Mouse (Mus musculus): ENCODE data around the gene Rbm41. TPM values are rescaled to one million over a fixed set of nuclear protein-coding genes. Genes with fewer than 3 reads are reported as not detected.

The Rbm41 gene
- total and polyA plus RNA-seq, 2 experiments from 2014 or later, result 2.4 to 12.8 TPM

DNA sequence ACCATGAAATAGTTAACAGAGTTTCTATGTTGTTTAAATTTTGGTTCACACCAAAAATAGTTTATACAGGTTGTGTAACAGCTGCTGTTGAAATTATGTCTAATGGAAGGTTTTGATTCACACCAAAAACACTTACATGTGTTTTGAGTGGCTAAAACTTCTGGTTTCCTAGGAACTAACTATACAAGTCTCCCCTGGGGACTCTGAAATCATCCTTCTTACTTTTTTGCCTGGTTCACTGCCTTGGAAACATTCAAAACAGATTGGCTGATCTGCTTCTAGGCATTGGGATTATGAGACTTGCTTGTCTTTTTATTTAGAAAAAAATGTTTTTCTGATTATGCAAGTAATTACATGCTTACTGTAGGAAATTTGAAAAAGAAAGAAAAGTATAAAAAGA, 115.2 kb downstream of the Rbm41 start:
- no peak for ATAC-seq
- no peak for TF ChIP-seq CTCF (IDR thresholded peaks at IDR 0.05; ENCODE audit: low read depth)
- H3K4me3 ChIP-seq (ENCODE audit: low read depth, low read length), result no peak overlapping the region

GRCm38 (mm10) chrX:139877936-139878335, 120.5 kb downstream of the Rbm41 start:
- ATAC-seq, result no peak
- Histone ChIP-seq H3K27me3 (ENCODE audit: insufficient read depth, low read length) (no peaks in the 10 kb centered on the region), H3K27ac (ENCODE audit: low read depth, low read length) (no peak overlapping the region), H3K9ac (no peak overlapping the region), H3K9me3 (ENCODE audit: low read length) (no peaks in the 10 kb centered on the region), H3K36me3 (ENCODE audit: insufficient read depth) (no peaks in the 10 kb centered on the region), H3K4me1 (ENCODE audit: insufficient read depth) (no peaks in the 10 kb centered on the region), H3K4me3 (ENCODE audit: low read depth, low read length) (no peak overlapping the region), H3K4me2 (ENCODE audit: low read depth) (no peak overlapping the region)
- 34% methylated on average over 3 of the region's 3 CpGs for WGBS
- TF ChIP-seq CTCF (IDR thresholded peaks at IDR 0.05; ENCODE audit: low read depth), result no peak
- no peak for DNase-seq

More for the DNA sequence above, 115.2 kb downstream of the Rbm41 start:
- no peak for DNase-seq
- no peak overlapping the region for H3K4me2 ChIP-seq (ENCODE audit: low read depth)
- H3K27me3 ChIP-seq (ENCODE audit: insufficient read depth, low read length), result no peaks in the 10 kb centered on the region
- no peaks in the 10 kb centered on the region for H3K4me1 ChIP-seq (ENCODE audit: insufficient read depth)
- H3K27ac ChIP-seq (ENCODE audit: low read depth, low read length), result no peak overlapping the region
- no peak overlapping the region for H3K9ac ChIP-seq
- H3K9me3 ChIP-seq (ENCODE audit: low read length), result no peaks in the 10 kb centered on the region
- no peaks in the 10 kb centered on the region for H3K36me3 ChIP-seq (ENCODE audit: insufficient read depth)

GRCm38 (mm10) chrX:139877105-139877504, 121.3 kb downstream of the Rbm41 start:
- WGBS, result 90% methylated on average over 7 of the region's 7 CpGs
- DNase-seq (no peak), ATAC-seq (no peak)

DNA sequence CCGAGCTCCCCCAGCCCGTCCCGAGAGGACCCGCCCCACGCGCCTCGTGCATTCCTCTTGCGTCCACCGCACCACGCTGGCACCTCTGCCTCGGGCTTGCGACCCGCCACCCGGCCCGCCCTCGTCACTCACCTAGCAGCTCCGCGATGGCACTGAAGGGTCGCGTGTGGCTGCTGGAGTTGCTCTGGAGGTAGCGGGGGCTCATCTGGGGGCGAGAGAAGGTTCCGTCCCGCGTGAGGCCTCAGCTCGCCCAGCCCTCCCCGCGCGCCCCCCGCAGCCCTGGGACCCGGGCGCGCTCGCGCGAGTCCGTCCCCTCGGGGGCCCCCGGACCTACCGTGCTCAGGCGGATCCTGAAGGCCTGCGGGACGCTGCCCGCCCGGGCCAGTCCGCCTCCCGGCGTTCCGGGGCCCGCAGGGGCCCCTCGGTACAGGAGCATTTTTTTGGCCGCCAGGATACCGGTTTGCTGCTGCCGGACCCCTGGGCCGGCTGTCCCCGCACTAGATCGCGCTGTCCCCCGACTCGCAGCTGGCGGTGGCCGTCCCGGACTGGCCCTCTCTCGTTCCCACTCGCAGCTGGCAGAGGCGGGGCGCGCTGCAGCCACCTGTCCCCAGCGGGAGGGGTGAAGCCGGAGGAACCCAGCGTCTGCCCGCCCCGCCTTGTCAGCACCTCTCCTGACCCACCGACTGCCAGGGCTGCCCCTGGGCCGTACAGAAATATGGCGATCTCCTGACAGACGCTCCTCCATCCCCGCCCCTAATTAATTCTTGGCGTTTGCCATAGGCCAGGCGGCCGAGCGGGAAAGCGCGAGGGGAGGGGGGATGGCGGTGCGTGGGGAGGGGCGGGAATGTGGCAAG, 127.2 kb downstream of the Rbm41 start, which contains the start of gene Morc4:
Morc4 (minus strand) TSS at position 740 of the 854 bp plus-strand sequence.
- no peaks in the 10 kb centered on the region for H3K4me1 ChIP-seq (ENCODE audit: insufficient read depth)
- peak; percentile 88 for ATAC-seq
- peak within 1 kb of the TSS; percentile 56 for H3K9ac ChIP-seq

More at GRCm38 (mm10) chrX:139877105-139877504, 121.3 kb downstream of the Rbm41 start:
- Histone ChIP-seq H3K36me3 (ENCODE audit: insufficient read depth) (no peaks in the 10 kb centered on the region), H3K4me3 (ENCODE audit: low read depth, low read length) (no peak overlapping the region), H3K9ac (no peak overlapping the region), H3K27ac (ENCODE audit: low read depth, low read length) (no peak overlapping the region), H3K9me3 (ENCODE audit: low read length) (no peaks in the 10 kb centered on the region), H3K27me3 (ENCODE audit: insufficient read depth, low read length) (no peaks in the 10 kb centered on the region), H3K4me1 (ENCODE audit: insufficient read depth) (no peaks in the 10 kb centered on the region), H3K4me2 (ENCODE audit: low read depth) (no peak overlapping the region)
- no peak for TF ChIP-seq CTCF (IDR thresholded peaks at IDR 0.05; ENCODE audit: low read depth)

DNA sequence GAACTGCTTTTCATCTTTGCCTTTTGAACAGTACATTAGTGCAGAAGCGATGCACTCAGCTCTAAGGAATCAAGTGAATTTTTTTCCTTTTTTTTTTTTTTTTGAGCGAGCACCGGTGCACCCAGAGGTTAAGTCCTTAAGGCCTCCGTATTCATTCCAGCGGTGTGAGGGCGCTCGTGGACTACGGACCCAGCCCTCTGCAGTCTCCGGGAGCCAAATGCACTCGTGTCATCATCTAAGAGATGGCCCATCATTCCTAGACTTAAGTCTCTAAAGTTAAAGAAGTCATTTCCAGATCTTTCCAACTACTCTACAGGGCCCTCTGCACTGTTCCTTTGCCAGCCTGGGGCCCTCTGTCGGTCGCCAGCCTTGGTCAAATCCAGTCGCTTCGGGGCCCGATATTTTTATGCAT, 128.1 kb downstream of the Rbm41 start:
- Histone ChIP-seq H3K9ac (no peak overlapping the region), H3K4me3 (ENCODE audit: low read depth, low read length) (peak overlapping the region; percentile 53), H3K4me1 (ENCODE audit: insufficient read depth) (no peaks in the 10 kb centered on the region), H3K36me3 (ENCODE audit: insufficient read depth) (no peaks in the 10 kb centered on the region), H3K27me3 (ENCODE audit: insufficient read depth, low read length) (no peaks in the 10 kb centered on the region), H3K27ac (ENCODE audit: low read depth, low read length) (no peak overlapping the region), H3K4me2 (ENCODE audit: low read depth) (peak overlapping the region; percentile 69), H3K9me3 (ENCODE audit: low read length) (no peaks in the 10 kb centered on the region)
- WGBS, result 21% methylated on average over 15 of the region's 15 CpGs
- DNase-seq (peak; percentile 2), ATAC-seq (peak; percentile 36)
- TF ChIP-seq CTCF (IDR thresholded peaks at IDR 0.05; ENCODE audit: low read depth), result 0 out of 2 replicates have a peak, but pooled peaks have one; percentile 18

More for the DNA sequence above, 127.2 kb downstream of the Rbm41 start, which contains the start of gene Morc4:
- DNase-seq, result peak; percentile 56
- no peaks in the 10 kb centered on the region for H3K27me3 ChIP-seq (ENCODE audit: insufficient read depth, low read length)
- TF ChIP-seq CTCF (IDR thresholded peaks at IDR 0.05; ENCODE audit: low read depth), result no peak
- H3K9me3 ChIP-seq (ENCODE audit: low read length), result no peaks in the 10 kb centered on the region
- H3K36me3 ChIP-seq (ENCODE audit: insufficient read depth), result no peaks in the 10 kb centered on the region
- WGBS, result 31% methylated on average over 61 of the region's 87 CpGs
- peak within 1 kb of the TSS; percentile 69 for H3K4me2 ChIP-seq (ENCODE audit: low read depth)
- no peak within 1 kb of the TSS for H3K27ac ChIP-seq (ENCODE audit: low read depth, low read length)
- H3K4me3 ChIP-seq (ENCODE audit: low read depth, low read length), result peak within 1 kb of the TSS; percentile 53

DNA sequence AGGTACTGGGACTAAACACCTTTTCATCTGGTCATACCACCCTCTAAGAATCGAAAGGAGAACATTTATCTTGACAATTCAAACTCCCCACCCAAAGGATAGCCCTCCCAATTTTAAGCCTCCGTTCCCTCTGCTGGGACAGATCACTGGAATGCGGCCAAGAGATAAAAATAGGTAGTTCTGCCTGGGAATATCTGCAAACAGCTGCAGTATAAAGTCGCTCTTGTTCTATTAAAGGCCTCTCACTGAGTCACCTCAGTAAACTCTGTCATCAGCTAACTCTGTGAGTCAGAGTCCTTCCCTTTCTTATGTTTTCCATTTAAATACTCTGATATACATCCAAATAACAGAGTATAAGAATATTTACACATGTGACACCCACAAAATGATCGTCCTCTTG, 139.0 kb downstream of the Rbm41 start:
- WGBS, result 79% methylated on average over 5 of the region's 5 CpGs
- Histone ChIP-seq H3K9me3 (ENCODE audit: low read length) (no peaks in the 10 kb centered on the region), H3K4me1 (ENCODE audit: insufficient read depth) (no peaks in the 10 kb centered on the region), H3K27ac (ENCODE audit: low read depth, low read length) (no peak overlapping the region), H3K27me3 (ENCODE audit: insufficient read depth, low read length) (no peaks in the 10 kb centered on the region), H3K9ac (no peak overlapping the region), H3K36me3 (ENCODE audit: insufficient read depth) (no peaks in the 10 kb centered on the region), H3K4me3 (ENCODE audit: low read depth, low read length) (no peak overlapping the region), H3K4me2 (ENCODE audit: low read depth) (no peak overlapping the region)
- DNase-seq, result no peak
- TF ChIP-seq CTCF (IDR thresholded peaks at IDR 0.05; ENCODE audit: low read depth), result no peak
- ATAC-seq, result no peak

- Histone ChIP-seq H3K9ac (no peak overlapping the region), H3K4me3 (ENCODE audit: low read depth, low read length) (no peak overlapping the region), H3K27me3 (ENCODE audit: insufficient read depth, low read length) (no peaks in the 10 kb centered on the region; the same call in 1 of the 2 replicates), H3K4me1 (ENCODE audit: insufficient read depth) (no peaks in the 10 kb centered on the region), H3K9me3 (ENCODE audit: low read length) (no peaks in the 10 kb centered on the region), H3K36me3 (ENCODE audit: insufficient read depth) (no peaks in the 10 kb centered on the region), H3K4me2 (ENCODE audit: low read depth) (no peak overlapping the region), H3K27ac (ENCODE audit: low read depth, low read length) (no peak overlapping the region)
- 89% methylated on average over 4 of the region's 4 CpGs for WGBS
- ATAC-seq, result no peak
- TF ChIP-seq CTCF (IDR thresholded peaks at IDR 0.05; ENCODE audit: low read depth), result no peak
- DNase-seq, result no peak
Observed at GRCm38 (mm10) chrX:139854795-139855194, 143.6 kb downstream of the Rbm41 start.
